Mouse (Mus musculus) kidney, adult 2 months (tissue): ENCODE data around the gene Olfr281.

Experiments used
- CTCF ChIP-seq: fragments of 200-500 bp; conservative IDR thresholded peaks from 2 replicates; pipeline ENCODE4 v1.5.1; 2011; ENCODE audit warnings: low read depth, mild to moderate bottlenecking, control low read depth, low read length, moderate library complexity, mixed read lengths; ENCODE audit not compliant: insufficient read depth, insufficient read length
- POLR2A ChIP-seq: fragments of 200-500 bp; IDR thresholded peaks from one replicate; pipeline ENCODE4 v1.6.1; 2011; ENCODE audit warnings: low read depth, low read length, control low read depth

GRCm38 (mm10) chr15:98509387-98509786 is 57.0 kb downstream of the Olfr281 start:
- TF ChIP-seq CTCF, result no peak
- no peak for TF ChIP-seq POLR2A
